Mouse (Mus musculus): ENCODE data around the gene Zdhhc1. TPM values are rescaled to one million over a fixed set of nuclear protein-coding genes. Genes with fewer than 3 reads are reported as not detected.

Gene Zdhhc1
- polyA plus RNA-seq, 1 experiment from 2014 or later: 45.3 TPM

DNA sequence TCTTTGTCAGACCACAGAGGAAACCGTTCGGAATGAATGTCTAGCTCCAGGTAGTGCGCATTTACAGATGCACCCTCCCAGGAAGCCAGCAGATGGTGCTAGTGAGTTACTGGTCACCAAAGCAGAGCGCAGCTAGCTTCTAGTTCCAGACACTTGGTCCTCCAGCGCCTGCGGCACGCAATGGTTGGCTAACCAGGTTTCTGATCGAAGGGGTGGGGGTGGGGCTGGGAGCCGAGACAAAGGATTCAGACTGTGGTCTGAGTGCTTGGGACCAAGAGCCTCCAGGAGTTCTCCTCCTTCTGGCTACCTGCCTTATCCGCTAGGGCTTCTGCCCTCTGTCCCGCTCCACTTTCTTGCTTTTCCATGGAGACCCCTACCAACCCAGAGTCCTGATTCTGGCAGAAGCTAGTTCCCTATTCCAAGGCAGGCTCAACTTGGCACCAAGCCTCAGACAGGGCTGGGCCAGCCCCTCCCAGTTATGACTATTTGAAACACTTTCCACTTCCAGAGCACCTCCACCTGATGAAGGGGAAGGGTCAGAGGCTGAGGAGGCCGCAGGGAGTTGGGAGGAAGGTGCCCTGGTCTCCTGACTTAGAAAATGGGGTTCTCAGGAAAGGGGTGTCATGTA is 19.4 kb upstream of the Zdhhc1 start:
- WGBS: 11% methylated on average over 12 of the region's 12 CpGs
- Histone ChIP-seq H3K9ac (peak overlapping the region; percentile 43; the same call in 1 of the 2 replicates), H3K36me3 (no peaks in the 10 kb centered on the region), H3K9me3 (no peaks in the 10 kb centered on the region), H3K4me1 (peaks cover 63% of the 10 kb centered on the region), H3K4me2 (replicated peaks) (peak overlapping the region; percentile 56), H3K27me3 (peaks cover 12% of the 10 kb centered on the region), H3K27ac (no peak overlapping the region), H3K4me3 (peak overlapping the region; percentile 15; the same call in 1 of the 2 replicates)
- ATAC-seq (ENCODE audit: low FRiP score, low read depth): peak; percentile 19; the same call in 1 of the 2 replicates

DNA sequence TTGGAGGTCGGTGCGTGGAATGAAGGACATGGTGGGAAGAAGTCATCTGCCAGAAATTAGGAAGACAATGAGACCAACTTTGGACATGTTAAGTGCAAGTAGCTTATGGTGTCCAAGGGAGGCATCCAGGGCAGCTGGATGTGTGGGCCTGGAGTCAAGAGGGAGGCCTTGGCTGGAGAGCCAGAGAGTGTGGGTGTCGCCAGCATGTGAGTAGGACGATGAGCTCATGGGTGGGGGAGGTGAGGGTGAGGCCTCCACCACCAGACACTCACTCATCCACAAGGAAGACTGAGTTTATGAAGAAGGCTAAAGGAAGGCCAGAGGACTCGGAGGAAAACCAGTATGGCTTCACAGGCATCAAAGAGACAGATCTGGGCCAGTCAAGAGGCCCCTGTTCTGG is 18.0 kb upstream of the Zdhhc1 start:
- peaks cover 12% of the 10 kb centered on the region for H3K27me3 ChIP-seq
- no peak overlapping the region for H3K4me2 ChIP-seq (replicated peaks)
- H3K9me3 ChIP-seq: no peaks in the 10 kb centered on the region
- H3K27ac ChIP-seq: no peak overlapping the region
- H3K36me3 ChIP-seq: no peaks in the 10 kb centered on the region
- H3K4me1 ChIP-seq: peaks cover 61% of the 10 kb centered on the region
- no peak overlapping the region for H3K9ac ChIP-seq
- ATAC-seq (ENCODE audit: low FRiP score, low read depth): no peak
- no peak overlapping the region for H3K4me3 ChIP-seq
- 78% methylated on average over 5 of the region's 5 CpGs for WGBS

DNA sequence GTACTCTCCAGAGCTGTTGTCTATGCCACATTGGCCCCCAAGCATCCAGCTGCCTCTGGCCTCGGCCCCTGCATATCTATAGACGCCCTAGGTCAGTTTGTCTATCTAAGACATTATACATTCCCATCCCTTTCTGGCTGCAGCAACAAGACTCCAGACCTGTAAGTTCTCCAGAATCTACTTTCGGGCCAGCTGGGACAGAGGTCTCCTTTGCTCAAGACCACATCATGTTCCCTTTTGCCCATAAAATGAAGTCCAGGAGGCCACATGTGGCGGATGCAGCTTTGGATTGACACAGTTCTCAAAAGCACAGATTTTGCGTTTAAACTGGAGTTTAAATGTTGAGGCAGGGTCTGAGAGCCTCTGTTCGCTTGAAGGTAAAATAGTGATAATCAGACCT is 17.5 kb upstream of the Zdhhc1 start:
- 66% methylated on average over 6 of the region's 6 CpGs for WGBS

DNA sequence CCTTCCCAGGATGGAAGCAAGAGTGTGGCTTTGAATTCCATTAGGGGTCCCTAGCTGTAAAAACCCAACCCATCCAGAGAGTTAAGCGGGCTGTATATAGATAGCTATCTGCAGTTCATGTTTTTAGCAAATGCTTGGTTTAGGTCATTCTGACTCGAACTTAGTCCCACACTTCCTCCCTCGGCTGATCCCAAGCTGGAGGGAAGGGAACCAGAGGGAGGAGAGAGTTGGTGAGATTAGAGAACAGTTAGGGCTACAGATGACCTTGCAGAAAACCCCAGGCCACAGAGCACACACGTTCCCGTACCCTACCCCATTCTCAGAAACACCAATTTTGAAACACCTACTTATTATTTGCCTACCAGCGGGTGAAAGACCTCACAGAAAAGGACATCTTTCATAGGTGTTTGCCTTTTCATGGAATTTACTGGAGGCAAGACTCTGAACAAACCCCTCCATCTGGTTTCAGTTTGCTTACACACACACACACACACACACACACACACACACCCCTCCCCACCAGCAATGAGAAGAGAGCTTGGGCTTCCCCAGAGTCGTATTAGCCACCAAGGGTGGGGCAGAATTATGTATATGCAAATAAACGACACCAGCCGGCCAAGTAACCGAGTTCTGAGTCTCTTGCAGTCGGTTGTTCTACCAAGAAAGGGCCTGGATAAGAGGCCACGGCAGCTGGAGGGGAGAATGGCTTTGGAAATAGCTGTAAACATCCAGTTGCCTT is 13.5 kb upstream of the Zdhhc1 start:
- H3K4me3 ChIP-seq: no peak overlapping the region
- H3K27ac ChIP-seq: peak overlapping the region; percentile 77; the same call in 1 of the 2 replicates
- H3K27me3 ChIP-seq: no peaks in the 10 kb centered on the region
- H3K4me2 ChIP-seq (replicated peaks): peak overlapping the region; percentile 28
- no peak overlapping the region for H3K9ac ChIP-seq
- WGBS: 16% methylated on average over 12 of the region's 12 CpGs
- H3K9me3 ChIP-seq: no peaks in the 10 kb centered on the region
- no peak for ATAC-seq (ENCODE audit: low FRiP score, low read depth)
- H3K36me3 ChIP-seq: no peaks in the 10 kb centered on the region
- peaks cover 48% of the 10 kb centered on the region for H3K4me1 ChIP-seq

More for the DNA sequence above, 17.5 kb upstream of the Zdhhc1 start:
- Histone ChIP-seq H3K27ac (no peak overlapping the region), H3K4me1 (peaks cover 61% of the 10 kb centered on the region), H3K4me2 (replicated peaks) (no peak overlapping the region), H3K4me3 (no peak overlapping the region), H3K9me3 (no peaks in the 10 kb centered on the region), H3K27me3 (peaks cover 12% of the 10 kb centered on the region), H3K9ac (no peak overlapping the region; the same call in 1 of the 2 replicates), H3K36me3 (no peaks in the 10 kb centered on the region)
- ATAC-seq (ENCODE audit: low FRiP score, low read depth): no peak

DNA sequence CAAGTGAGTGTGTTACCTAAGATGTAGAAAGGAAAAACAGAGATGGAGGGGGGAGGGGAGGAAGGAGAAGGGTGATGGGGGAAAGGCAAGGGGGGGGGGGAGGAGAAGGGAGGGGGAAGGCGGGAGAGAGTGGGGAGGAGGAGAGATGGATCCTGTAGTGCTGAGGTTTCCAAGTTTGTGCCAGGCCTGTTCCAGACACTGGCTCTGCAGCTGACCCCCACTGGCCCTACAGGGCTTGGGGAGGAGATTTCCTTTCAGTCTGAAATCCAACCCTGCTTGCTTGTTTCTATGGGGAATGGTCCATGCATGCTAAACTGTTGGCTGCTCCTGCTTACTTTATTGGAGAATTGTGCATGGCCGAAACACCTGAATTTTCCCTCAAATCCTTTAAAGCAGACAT is 12.1 kb upstream of the Zdhhc1 start:
- peaks cover 38% of the 10 kb centered on the region for H3K4me1 ChIP-seq
- H3K9me3 ChIP-seq: no peaks in the 10 kb centered on the region
- no peaks in the 10 kb centered on the region for H3K27me3 ChIP-seq
- H3K9ac ChIP-seq: peak overlapping the region; percentile 8; the same call in 1 of the 2 replicates
- 17% methylated on average over 1 of the region's 2 CpGs for WGBS
- H3K27ac ChIP-seq: peak overlapping the region; percentile 77; the same call in 1 of the 2 replicates
- H3K4me2 ChIP-seq (replicated peaks): peak overlapping the region; percentile 33
- H3K36me3 ChIP-seq: no peaks in the 10 kb centered on the region
- peak; percentile 73; the same call in 1 of the 2 replicates for ATAC-seq (ENCODE audit: low FRiP score, low read depth)
- H3K4me3 ChIP-seq: no peak overlapping the region

DNA sequence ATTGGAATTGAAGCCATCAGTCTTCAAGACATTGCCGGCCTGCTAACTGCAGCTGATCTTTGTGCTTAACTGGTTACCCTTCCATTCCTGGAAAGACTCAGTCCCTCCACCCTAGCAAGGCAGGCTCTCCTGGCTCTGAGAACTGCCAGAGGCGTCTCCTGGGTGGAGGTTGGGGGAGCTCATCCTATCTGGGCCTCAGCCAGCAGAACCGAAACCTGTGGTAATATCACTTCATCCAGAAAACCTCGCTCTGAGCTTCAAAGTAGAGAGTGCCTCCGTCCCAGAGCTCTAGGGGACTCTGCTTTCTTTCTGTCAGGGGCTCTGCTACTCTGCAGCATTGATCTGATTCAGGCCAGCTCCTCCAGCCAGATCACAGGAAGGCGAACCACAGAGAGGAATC is 10.3 kb upstream of the Zdhhc1 start:
- 66% methylated on average over 6 of the region's 6 CpGs for WGBS
- Histone ChIP-seq H3K4me1 (peaks cover 37% of the 10 kb centered on the region), H3K4me3 (no peak overlapping the region), H3K9ac (no peak overlapping the region), H3K27me3 (no peaks in the 10 kb centered on the region), H3K36me3 (no peaks in the 10 kb centered on the region), H3K27ac (0 out of 2 replicates have a peak overlapping the region, but pooled peaks have one; percentile 55), H3K4me2 (replicated peaks) (no peak overlapping the region), H3K9me3 (no peaks in the 10 kb centered on the region)
- ATAC-seq (ENCODE audit: low FRiP score, low read depth): no peak

DNA sequence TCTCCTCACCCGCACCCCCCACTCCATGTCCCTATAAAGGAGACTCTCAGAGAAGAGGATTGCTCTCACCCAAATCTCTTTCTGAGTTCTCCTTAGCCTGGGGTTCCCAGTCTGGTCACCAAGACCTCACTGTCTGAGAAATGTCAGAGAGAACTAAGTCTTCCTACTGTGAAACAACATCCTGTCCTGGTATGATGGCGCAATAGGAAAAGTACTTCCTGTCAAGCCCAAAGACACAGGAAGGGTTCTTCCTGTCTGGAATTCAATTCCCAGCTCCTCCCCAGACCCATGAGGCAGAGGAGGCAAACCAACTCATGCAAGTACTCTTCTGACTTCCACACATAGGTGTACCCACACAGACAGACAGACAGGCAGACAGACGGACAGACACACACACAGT is 7.9 kb upstream of the Zdhhc1 start:
- WGBS: 94% methylated on average over 3 of the region's 3 CpGs
- H3K27ac ChIP-seq: no peak overlapping the region

DNA sequence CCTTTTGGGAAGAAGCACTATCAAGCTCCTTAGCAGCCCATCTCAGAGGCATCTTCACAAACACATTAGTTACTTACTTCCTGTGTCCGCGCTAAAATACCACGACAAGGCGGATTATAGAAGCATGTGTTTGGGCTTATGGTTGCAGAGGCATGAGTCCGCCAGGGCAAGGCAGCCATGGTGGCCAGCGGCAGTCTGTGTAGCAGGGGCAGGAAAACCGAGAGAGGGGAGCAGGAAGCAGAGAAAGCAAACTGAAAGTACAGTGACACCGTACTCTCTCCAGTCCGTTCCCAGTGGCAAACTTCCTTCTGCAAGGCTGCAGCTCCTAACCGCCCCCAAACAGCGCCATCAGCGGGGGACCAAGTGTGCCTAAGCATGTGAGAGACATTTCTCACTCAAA is 3.1 kb upstream of the Zdhhc1 start:
- H3K9me3 ChIP-seq: no peaks in the 10 kb centered on the region
- H3K4me3 ChIP-seq: no peak overlapping the region
- H3K4me2 ChIP-seq (replicated peaks): no peak overlapping the region
- WGBS: 70% methylated on average over 12 of the region's 12 CpGs
- no peak for ATAC-seq (ENCODE audit: low FRiP score, low read depth)
- peaks cover 16% of the 10 kb centered on the region for H3K4me1 ChIP-seq
- no peak overlapping the region for H3K9ac ChIP-seq
- no peaks in the 10 kb centered on the region for H3K36me3 ChIP-seq
- no peaks in the 10 kb centered on the region for H3K27me3 ChIP-seq
- H3K27ac ChIP-seq: no peak overlapping the region

More for the DNA sequence above, 7.9 kb upstream of the Zdhhc1 start:
- no peak for ATAC-seq (ENCODE audit: low FRiP score, low read depth)
- H3K4me3 ChIP-seq: no peak overlapping the region
- H3K4me2 ChIP-seq (replicated peaks): no peak overlapping the region
- H3K9ac ChIP-seq: no peak overlapping the region
- no peaks in the 10 kb centered on the region for H3K36me3 ChIP-seq
- H3K27me3 ChIP-seq: no peaks in the 10 kb centered on the region
- H3K9me3 ChIP-seq: no peaks in the 10 kb centered on the region
- H3K4me1 ChIP-seq: peaks cover 23% of the 10 kb centered on the region

DNA sequence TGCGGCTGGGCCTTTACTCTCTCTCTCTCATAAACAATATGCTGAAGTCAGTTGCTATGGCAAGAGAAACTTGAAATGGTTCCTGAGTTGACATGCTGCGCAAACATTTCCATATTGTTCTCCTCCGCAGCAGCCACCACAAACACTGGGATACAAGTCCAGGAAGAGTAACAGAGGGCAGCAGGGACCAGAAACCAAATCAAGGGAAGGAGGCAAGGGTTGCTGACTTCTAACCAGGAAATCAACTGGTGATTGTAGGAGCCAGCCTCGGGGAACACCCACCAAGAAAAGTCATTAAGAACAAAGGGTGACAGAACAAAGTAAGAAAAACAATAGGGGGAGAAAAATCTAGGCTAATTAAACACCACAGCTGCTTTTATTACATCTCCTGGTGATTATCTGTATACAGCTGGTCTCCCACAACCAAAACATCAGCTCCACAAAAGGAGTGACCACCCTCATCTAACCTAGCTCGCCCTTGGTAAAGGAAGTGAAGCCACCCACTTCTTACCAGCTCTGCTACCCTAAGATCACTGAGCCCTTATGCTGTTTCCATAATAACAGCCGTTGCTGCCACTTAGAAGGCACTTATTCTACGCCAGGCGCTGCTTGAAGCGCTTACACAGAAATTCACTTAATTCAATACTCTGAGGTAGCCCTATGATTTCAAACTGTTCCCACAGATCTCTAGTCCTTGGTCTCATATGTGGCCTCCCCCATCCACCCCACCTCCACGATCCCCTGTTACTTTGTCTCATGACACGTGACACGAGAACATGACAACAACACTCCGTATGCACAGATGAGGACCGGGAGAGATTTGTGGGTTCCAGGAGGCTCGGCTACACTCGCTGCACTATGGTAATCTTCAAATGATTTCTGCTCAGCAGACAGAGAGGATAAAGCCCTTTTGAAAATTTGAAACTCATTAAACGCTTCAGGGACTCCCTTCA is 1.1 kb downstream of the Zdhhc1 start:
- no peaks in the 10 kb centered on the region for H3K9me3 ChIP-seq
- WGBS: 28% methylated on average over 17 of the region's 17 CpGs
- H3K4me1 ChIP-seq: peaks cover 28% of the 10 kb centered on the region
- H3K36me3 ChIP-seq: no peaks in the 10 kb centered on the region
- H3K9ac ChIP-seq: peak overlapping the region; percentile 92
- H3K27ac ChIP-seq: peak overlapping the region; percentile 77; the same call in 1 of the 2 replicates
- 0 out of 2 replicates have a peak, but pooled peaks have one; percentile 5 for ATAC-seq (ENCODE audit: low FRiP score, low read depth)
- no peaks in the 10 kb centered on the region for H3K27me3 ChIP-seq
- peak overlapping the region; percentile 82 for H3K4me2 ChIP-seq (replicated peaks)
- H3K4me3 ChIP-seq: peak overlapping the region; percentile 84

DNA sequence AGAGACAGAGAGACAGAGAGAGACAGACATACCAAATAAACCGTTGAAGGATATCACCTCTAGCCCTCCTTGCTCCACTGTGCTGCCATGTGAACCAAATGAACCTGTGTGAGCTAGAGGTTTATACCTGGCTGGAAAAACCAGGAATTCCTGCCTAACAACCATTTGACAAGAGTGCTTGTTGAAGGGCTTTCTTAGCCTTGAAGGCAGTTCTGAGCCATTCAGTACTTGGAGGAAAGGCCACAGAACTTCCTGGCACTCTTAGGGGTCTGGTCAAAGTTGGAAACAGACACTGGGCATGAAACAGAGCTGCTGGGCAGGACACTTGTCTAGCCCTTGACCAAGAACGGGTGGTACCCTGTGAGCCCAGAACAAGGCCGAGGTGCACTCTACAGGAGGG is 2.1 kb downstream of the Zdhhc1 start:
- Histone ChIP-seq H3K27me3 (no peaks in the 10 kb centered on the region), H3K9ac (no peak overlapping the region), H3K4me2 (replicated peaks) (0 out of 2 replicates have a peak overlapping the region, but pooled peaks have one; percentile 82), H3K4me1 (peaks cover 28% of the 10 kb centered on the region), H3K36me3 (no peaks in the 10 kb centered on the region), H3K9me3 (no peaks in the 10 kb centered on the region), H3K4me3 (no peak overlapping the region), H3K27ac (no peak overlapping the region)
- ATAC-seq (ENCODE audit: low FRiP score, low read depth): no peak
- WGBS: 73% methylated on average over 3 of the region's 3 CpGs

DNA sequence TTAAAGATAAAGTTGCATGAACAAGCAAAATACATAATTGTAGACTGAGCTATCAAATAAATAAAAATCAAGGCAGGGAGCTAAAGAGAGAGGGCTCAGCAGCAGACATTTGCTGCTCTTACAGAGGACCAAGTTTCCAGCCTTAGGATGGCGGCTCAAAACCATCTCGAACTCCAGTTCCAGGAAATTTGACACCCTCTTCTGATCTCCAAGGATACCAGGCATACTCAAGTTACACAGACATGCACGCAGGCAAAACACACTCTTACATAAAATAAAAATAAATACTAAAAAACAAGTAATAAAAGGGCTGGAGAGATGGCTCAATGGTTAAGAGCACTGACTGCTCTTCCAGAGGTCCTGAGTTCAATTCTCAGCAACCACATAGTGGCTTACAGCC is 3.2 kb downstream of the Zdhhc1 start:
- Histone ChIP-seq H3K27me3 (no peaks in the 10 kb centered on the region), H3K4me2 (replicated peaks) (no peak overlapping the region), H3K9me3 (no peaks in the 10 kb centered on the region), H3K9ac (no peak overlapping the region), H3K27ac (no peak overlapping the region), H3K4me3 (no peak overlapping the region), H3K4me1 (peaks cover 28% of the 10 kb centered on the region), H3K36me3 (no peaks in the 10 kb centered on the region)
- 11% methylated on average over 3 of the region's 3 CpGs for whole genome bisulfite sequencing
- no peak for ATAC-seq (ENCODE audit: low FRiP score, low read depth)

Data from limb, embryonic 13.5 days (tissue).